Mouse (Mus musculus) layer of hippocampus, postnatal 25 days (tissue): ENCODE data around the gene Tnfrsf1b. TPM values are rescaled to one million over a fixed set of nuclear protein-coding genes. Genes with fewer than 3 reads are reported as not detected.

ENCODE experiments used
- DNase-seq, 2 experiments: peaks; one replicate each; pipeline ENCODE4 v3.0.0; 2022; ENCODE audit warnings: mixed read lengths in 2 of 2, low spot score in 1 of 2; ENCODE audit errors: extremely low spot score in 1 of 2
- total RNA-seq, 2 experiments: library from RNA; stranded (reverse); gene quantifications; 2 replicates each; pipeline ENCODE4 v1.2.3; 2021

Tnfrsf1b gene
- total RNA-seq, 2 experiments from 2014 or later = 2.5 to 3.2 TPM

GRCm38 (mm10) chr4:145222064-145222463 lies 24.6 kb downstream of the Tnfrsf1b start:
- no peak for DNase-seq

- DNase-seq = no peak
Observed at GRCm38 (mm10) chr4:145221379-145221778, 25.3 kb downstream of the Tnfrsf1b start.

- no peak for DNase-seq
Observed at GRCm38 (mm10) chr4:145220001-145220400, 26.7 kb downstream of the Tnfrsf1b start.

GRCm38 (mm10) chr4:145219240-145219985 lies 27.3 kb downstream of the Tnfrsf1b start:
- DNase-seq = peak in 1 of 2 experiments; percentile 42

- no peak for DNase-seq
Observed at GRCm38 (mm10) chr4:145217837-145218236, 28.8 kb downstream of the Tnfrsf1b start.

- no peak for DNase-seq
Observed at GRCm38 (mm10) chr4:145217046-145217445, 29.6 kb downstream of the Tnfrsf1b start.

- DNase-seq = no peak
Observed at GRCm38 (mm10) chr4:145215396-145215795, 31.3 kb downstream of the Tnfrsf1b start.

- DNase-seq = no peak
Observed at GRCm38 (mm10) chr4:145214786-145215174, 31.9 kb downstream of the Tnfrsf1b start.

GRCm38 (mm10) chr4:145213999-145214785 lies 32.5 kb downstream of the Tnfrsf1b start:
- peak; percentile 99 for DNase-seq

GRCm38 (mm10) chr4:145211076-145211475 lies 35.6 kb downstream of the Tnfrsf1b start:
- no peak for DNase-seq

- no peak for DNase-seq
Observed at GRCm38 (mm10) chr4:145210564-145210963, 36.1 kb downstream of the Tnfrsf1b start.

- no peak for DNase-seq
Observed at GRCm38 (mm10) chr4:145209690-145210088, 37.0 kb downstream of the Tnfrsf1b start.

- DNase-seq = no peak
Observed at GRCm38 (mm10) chr4:145209076-145209689, 37.5 kb downstream of the Tnfrsf1b start.

GRCm38 (mm10) chr4:145207718-145208371 lies 38.8 kb downstream of the Tnfrsf1b start:
- DNase-seq = peak in 1 of 2 experiments; percentile 38

- no peak for DNase-seq
Observed at GRCm38 (mm10) chr4:145204779-145205178, 41.9 kb downstream of the Tnfrsf1b start.

GRCm38 (mm10) chr4:145203305-145203704 lies 43.4 kb downstream of the Tnfrsf1b start:
- DNase-seq = no peak

GRCm38 (mm10) chr4:145201424-145201823 lies 45.2 kb downstream of the Tnfrsf1b start:
- DNase-seq = no peak

GRCm38 (mm10) chr4:145199982-145200699 lies 46.5 kb downstream of the Tnfrsf1b start:
- no peak for DNase-seq

- DNase-seq = no peak
Observed at GRCm38 (mm10) chr4:145196586-145196985, 50.1 kb downstream of the Tnfrsf1b start.

GRCm38 (mm10) chr4:145195172-145195571 lies 51.5 kb downstream of the Tnfrsf1b start:
- no peak for DNase-seq
